Mouse (Mus musculus) lung, postnatal 36 days (tissue): ENCODE measurements around the gene Flt1.

Experiments used
- DNase-seq: peaks from one replicate; pipeline ENCODE4 v3.0.0; 2022; ENCODE audit warnings: mixed read lengths

Gene Flt1

DNA sequence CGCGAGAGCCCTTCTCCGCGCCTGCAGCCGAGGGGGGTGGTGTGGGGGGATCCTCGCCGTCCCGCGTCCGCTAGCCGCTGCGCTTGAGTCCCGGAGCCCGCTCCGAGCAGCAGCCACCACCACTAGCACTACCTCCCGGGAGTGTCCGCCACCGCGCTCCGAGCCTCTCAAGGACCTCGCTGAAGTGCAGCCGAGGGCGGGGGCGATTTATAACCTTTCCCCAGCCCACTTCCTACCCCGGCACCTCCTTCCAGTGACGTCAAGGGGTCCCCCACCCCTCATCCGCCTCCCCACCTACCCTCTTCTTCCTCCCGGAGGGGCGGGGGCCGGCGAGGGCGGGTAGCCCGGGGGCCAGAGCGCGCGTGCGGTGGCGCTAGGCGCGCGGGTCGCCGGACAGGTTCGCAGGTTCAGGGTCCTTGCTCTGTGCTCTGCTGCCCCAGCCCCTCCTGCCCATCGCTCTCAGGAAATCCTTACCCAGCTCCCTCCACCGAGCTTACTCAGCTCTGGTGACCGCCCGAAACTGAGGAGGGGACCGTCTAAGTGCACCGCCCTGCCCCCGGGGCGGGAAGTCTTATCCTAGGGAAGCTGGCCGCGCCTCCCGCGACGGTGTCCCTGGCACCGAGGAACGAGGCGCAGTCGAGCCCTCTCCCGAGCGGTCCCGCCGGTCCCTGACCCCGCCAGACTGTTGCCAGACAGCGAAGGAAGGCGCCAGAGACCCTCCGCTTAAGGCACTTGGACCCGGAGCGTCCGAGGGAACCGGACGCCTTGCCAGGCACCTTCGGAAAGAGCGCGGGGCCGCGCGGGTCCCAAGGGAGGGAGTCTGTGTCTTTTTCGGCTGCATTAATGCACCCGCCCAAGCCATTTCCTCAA is at the start of gene Flt1:
TSS of gene Flt1 (minus strand) at position 181 of the 870 bp plus-strand sequence.
- peak; percentile 88 for DNase-seq

DNA sequence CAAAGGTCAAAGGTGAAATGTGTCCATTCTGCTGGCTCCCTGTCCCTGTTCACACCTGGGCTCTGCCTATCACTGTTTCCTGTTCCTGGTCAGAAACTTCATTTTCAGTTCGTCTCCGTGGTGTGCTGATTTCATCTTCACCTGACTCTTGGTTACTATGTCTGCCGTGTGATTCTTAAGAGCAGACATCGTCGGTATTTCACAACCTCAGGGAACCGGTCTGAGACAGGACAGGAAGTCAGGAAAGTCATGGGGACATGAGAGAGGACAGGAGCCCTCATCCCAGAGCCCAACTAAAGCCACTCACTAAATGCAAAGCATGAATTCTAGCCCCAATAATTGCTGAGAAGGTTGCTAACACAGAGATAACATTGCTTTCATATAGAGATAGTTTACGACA is 49.4 kb upstream of the Flt1 start:
- no peak for DNase-seq

DNA sequence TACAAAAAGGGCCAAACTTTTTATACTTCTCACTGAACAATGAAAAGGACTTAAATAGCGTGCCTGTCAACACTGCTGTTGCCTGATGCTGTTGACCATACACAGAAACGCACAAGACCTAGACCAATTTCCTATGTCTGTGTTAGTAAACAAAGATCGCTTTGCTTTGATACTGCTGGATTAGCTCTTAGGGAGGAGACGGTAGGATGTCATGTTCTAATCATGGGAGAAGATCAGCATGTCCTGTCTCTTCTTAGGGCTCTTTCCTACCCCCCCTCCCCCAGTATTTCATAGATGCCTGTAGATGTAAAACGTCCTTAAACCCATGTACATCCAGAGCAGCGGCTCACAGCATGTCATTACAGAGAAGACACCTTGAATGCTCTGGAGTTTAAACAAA is 44.1 kb upstream of the Flt1 start:
- peak; percentile 38 for DNase-seq

DNA sequence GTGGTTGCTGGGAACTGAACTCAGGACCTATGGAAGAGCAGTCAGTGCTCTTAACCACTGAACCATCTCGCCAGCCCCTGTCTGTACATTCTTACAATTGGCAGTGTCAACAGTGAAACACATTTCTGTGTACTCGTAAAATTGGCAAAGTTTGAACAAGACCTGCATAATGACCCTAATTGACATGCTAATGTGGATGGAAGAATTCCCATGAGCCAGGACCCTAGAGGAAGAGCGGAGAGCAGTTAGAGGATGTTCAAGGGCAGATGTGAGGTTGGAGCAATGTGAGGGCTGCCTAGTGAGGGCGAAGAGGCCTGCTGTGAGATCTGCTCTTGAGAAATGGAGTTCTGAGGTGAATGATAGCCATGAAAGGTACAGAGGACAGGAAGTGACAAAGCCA is 38.2 kb upstream of the Flt1 start:
- no peak for DNase-seq

DNA sequence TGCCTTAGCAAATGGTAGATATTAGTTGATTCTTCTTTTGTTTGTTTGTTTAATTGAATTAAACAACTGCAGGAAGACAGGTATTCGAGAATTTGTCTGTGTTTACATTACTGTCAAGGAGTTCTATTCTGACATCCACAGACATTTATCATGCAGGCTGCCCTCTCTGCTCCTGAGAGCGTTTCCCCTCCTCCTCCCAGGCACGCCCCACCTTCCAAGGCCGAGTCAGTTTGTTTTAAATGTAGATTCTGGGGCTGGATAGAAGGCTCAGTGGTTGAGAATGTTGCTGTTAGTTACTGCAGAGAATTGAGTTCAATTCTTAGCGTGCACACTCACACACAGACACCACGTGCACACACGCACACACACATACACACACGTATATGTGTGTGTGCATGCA is 36.2 kb upstream of the Flt1 start:
- no peak for DNase-seq

DNA sequence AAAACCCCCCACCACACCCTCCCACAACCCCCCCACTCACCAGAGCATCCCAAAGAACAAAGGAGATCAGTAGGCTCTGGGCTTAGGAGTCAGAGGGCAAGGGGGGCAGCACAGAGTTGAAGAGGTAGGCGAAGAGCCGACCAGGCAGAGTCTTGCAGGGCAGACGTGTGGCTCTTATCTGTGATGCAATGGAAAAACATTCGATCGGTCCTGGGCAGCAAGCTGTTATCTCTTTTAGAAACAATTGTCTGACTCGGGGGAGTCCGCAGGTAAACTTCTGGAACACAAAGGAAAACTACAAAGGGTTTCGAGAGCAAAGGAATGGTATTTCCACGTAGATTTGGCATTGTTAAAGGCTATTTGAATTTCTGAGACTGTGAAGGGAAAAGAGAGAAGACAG is 35.5 kb upstream of the Flt1 start:
- DNase-seq = no peak

DNA sequence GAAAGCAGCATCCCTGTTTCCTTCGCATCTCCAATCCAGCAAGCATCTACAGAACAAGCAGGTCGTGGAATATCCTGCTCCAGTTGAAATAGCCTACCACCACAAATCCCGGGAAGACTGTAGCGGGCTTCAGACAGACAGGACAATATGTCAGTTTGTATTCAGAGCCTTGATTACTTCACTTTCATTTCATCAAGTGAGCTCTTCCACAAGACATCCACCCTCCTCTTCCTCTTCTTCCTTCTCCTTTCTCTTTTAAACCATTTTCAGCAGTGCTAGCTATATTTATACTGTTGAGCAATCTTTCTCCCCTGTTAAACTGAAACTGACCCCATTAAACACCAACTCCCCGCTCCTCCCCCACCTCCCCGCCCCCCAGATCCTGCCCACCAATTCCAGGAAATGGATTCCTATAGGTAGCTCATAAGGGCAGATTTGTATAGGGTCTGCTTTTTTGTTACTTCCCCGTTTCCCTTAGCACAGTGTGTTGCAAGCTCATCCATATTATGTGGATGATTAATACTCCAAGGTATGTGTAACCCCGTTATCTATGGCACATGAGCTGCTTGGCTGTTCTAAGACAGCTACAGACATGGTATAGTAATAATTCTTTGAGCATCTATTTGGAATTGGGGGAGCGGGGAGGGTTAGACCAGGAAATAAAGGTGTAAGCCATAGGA is 33.0 kb upstream of the Flt1 start:
- DNase-seq = no peak

DNA sequence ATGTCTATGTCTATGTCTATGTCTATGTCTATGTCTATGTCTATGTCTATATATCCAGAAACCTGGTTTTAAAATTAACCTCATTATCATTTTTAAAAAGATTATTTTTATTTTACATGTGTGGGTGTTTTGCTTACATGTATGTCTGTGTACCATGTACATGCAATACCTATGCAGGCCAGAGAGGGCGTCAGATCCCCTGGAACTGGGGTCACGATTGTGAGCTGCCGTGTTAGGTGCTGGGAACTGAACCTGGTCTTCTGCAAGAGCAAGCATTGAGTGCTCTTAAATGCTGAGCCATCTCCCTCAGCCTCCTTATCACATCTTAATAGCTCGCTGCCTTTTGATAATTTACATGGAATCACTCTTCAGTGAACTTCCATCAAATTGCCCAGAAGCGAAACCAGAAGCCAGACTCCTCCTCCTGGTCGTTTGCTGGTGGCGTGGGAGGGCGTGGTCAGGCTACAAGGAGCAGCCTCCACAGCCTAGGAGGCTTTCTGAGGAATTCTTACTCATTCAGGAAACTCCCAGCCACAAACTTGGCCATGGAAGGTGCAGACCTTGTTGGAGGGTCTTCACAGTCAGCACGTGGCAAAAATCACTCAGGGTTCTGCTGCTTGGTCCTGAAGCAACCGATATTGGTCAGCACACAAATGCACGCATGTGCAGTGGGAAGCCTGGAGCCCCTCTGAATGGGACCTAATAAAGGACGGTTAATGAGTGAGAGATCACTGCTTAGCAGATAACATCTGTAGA is 32.2 kb upstream of the Flt1 start:
- DNase-seq = peak; percentile 80

DNA sequence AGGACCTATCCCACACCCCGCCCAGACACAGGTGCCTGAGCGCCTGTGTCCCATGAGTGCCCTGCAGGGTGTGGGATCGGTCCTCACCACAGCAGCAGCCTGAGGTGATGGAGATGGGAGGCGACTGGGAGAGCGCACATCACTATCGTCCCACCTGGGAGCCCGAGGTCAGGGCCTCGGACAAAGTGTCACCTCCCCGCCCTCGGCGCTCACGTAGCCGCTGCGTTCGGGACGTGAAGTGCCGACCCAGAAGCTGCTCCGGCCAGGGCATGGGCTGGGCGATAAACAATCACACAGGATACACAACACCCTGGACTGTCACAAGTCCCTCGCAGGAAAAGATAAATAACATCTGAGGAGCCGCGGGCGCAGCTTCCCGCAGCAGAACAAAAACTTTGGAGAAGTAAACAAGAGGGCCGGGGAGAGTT is 27.1 kb upstream of the Flt1 start:
- DNase-seq = peak; percentile 71

DNA sequence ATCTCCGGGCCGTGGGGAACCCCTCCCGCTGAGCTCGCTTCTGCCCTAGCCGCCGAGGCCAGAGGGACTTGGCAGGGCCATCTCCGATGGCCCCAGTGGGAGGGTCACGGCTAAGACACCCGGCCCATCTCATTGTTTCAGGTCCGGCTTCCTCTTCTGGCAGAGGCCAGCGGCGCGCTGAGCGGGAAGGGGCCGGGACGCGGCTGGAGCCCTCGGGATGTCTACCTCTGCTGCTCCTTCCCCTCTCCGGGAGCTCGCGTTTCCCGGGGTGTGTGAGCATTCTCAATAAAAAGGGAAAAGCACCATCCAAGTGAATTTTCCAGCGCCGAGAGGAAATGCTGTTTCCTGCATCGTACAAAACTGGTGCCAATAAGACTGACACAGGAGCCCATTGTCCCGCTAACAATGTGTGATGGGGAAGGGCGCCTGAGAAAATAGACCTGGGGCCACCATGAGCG is 25.9 kb upstream of the Flt1 start:
- peak; percentile 81 for DNase-seq

DNA sequence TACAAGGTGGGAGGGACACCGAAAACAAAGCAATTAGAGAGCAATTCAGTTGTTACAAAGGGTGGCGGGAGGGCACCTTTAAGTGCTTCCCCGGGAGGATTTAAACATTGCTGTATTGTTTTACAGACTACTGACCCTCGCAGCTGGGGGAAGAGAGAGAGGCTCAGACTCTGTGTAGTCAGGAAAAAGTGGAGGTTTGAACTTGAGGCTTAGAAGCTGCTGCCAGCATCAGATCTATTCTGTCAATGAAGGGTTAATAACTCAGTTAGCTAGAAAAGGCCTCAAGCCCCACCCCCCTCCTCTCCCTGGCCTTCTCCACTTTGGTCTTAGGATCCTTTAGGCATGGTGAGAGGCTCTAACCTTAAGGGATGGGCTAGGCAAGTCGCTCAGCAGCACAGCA is 24.2 kb upstream of the Flt1 start:
- DNase-seq = no peak

DNA sequence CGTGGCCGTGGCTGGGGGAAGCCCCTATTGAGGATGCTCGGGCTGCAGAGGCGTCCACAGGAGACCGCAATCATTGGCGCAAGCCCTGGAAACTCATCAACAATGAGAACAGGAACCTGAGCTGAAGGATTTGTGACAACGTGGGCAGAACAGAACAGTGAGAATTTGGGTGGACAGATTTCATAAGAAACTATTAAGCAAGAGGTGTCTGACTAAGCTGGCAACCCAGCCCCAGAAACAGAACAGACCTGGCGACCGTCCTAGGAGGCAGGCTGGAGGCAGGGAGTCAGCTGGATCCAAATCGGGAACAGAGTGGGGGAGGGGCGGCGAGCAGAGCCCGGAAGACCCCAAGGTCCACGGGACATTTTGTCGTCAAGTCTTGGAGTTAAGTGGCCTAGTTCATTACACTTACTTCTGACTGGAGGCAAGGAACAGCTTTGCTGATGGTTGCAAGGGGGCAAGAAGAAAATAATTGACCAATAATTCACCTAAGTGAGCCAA is 22.3 kb upstream of the Flt1 start:
- DNase-seq = peak; percentile 72

DNA sequence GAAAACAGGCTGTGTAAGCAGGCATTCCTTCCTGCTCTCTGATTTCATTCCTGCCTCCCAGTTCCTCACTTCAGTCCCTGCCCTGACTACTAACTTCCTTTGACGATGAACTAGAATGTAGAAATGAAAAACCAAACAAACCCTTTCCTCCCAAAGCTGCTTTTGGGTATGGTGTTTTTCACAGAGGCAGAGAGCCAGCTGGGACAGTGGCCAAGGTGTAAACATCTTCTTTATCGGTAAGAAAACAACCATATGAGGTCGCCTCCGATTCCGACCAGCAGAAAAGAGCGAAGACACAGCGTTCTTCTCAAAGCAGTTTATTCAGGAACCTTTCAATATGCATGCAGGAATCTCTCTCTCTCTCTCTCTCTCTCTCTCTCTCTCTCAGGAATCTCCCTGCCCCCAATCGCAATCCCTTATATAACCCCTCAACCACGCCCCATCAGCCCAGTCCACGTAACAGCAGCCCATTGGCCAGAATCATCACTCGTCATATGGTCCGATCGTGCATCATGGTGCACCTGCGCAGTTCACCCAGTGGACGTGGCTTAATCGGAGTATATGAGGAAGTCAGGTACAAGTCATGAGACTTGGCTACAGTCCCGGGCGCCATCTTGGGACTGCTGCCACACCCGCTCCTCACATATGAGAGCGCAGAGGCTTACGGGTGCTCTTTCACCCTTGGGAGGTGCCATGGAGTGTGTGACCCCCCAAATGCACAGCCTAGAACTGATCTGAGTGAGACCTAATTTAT is 19.3 kb upstream of the Flt1 start:
- peak; percentile 63 for DNase-seq

DNA sequence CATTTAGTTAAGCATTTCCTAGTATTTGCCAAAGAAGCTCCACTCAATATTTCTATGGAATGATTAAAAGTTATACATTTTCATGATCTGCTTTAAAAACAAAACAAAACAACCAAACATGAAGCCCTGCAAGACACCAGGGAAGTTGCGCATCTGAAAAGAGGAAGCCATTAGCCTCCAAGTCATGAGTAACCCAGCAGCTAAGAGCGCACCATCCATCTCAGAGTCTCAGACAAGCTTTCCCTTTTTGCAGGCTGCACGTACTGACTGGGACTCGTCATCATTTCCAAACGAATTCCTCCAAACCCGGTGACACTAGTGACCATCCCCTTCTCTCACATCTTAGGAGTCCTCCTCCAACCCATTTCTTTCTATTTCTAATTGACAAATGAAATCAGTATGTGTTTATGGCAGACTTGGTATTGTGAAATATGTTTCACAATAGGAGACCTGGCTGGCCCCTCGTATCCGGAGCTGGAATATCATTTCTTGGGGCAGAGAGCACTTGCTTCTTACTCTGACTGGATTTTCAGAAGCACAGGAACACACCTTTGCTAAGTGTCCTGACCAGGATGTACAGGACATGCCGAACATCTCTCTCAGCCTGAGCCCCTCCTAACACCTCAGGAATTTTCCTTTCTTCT is 16.8 kb upstream of the Flt1 start:
- DNase-seq = no peak

DNA sequence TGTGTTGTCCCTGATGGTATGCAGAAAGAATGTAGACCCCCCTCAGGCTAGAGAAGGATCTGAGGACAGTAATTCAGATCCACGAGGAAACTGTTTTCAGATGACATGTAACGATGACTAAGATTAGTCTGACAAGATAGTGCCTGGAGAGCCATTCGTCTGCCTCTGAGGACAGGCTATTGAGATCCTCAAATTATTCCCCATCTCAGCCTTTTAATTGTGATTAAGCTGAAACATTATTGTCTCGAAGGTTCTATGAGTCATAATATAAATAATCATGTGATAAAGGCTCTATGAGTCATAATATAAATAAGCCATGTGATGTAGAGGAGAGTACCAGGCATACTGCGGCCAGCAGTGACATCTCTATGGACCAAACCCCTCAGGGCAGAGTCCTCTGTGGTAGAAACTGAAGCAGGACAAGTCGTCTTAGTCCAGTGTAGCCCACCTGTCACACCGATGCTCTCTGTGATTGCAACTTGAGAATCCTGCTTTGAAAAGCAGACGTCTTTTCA is 11.0 kb upstream of the Flt1 start:
- no peak for DNase-seq

DNA sequence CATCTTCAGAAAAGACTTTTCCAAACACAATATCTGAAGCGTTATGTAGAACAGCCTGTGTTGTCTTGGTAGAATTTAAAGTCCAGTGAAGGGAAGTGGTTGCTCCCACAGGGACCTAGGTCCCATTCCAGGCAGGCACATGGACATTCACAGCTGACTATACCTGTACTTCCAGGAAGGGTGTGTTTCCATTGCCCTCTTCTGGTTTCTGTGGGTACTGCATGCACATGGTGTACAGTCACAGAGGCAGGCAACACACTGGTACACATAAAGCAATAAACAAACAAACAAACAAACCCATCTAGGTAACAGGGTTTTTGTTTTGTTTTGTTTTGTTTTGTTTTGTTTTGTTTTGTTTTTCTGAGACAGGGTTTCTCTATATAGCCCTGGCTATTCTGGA is 7.9 kb upstream of the Flt1 start:
- peak; percentile 34 for DNase-seq

DNA sequence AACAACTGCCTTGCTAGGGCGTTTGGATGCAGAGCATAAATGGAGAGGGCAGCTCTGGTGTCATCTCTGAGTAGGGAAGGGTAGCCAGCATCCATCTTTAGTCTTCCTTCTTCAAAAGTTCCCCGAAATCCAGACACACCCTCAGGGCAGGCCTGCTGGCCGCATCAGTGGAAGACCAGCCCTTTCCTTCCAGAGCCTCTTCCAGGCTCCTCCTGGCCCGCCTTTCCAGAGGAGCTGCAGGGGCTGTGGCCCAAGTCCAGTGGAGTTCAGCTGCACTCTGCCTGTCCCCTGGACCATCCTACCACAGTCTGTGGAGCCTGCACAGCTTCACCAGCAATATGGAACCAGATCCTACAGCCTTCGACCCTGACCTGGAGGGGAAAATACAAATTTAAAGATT is 7.1 kb upstream of the Flt1 start:
- DNase-seq = peak; percentile 32

DNA sequence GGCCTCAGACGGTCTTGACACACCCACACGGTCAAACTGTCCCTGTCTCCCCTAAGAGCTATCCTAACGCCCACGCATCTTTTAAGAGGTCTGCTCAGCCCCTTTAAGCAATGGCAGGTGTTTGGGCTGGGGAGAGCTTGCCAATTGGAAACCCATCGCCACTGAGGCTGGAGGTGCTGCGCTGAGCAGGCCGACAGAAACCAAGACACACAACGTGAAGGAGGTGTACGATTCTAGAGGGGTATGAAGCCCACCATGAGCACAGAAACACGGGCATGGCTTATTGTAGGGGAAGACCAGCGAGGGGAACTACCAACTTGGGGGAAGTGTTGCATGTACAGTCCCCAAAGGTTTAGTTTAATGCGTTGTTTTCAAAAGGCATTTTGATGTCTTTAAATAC is 1.7 kb upstream of the Flt1 start:
- no peak for DNase-seq

DNA sequence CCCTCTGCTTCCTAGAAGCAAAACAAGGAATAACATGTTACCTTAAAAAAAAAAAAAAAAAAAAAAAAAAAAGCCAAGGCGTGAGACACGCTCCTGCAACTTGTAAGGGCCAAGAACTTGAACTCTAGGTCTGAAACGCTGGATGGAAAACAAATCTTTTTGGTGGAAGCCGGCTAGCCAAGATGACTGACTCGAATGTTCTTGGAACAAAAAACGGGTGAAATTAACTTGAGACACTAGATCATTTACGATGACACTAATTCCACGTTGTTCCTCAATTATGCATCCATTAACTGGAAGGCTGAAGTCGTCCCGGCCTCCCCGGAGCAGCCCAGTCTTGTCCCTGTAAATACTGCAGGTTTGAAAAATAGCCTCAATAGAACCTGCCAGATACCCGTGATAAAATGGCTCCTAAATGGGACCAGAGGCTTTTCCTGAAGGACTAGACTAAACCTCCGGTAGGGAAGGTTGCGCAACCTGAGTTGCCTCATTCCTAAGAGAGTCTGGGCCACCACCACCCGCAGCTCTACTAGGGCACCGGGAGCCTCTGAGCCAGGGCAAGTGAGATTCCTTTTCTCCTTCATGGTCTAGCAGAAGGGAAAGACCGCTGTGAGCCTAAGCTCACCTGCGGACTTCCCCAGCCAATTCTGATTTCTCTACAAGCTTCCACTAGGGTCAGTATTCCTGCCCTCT is 1.0 kb upstream of the Flt1 start:
- DNase-seq = peak; percentile 63

DNA sequence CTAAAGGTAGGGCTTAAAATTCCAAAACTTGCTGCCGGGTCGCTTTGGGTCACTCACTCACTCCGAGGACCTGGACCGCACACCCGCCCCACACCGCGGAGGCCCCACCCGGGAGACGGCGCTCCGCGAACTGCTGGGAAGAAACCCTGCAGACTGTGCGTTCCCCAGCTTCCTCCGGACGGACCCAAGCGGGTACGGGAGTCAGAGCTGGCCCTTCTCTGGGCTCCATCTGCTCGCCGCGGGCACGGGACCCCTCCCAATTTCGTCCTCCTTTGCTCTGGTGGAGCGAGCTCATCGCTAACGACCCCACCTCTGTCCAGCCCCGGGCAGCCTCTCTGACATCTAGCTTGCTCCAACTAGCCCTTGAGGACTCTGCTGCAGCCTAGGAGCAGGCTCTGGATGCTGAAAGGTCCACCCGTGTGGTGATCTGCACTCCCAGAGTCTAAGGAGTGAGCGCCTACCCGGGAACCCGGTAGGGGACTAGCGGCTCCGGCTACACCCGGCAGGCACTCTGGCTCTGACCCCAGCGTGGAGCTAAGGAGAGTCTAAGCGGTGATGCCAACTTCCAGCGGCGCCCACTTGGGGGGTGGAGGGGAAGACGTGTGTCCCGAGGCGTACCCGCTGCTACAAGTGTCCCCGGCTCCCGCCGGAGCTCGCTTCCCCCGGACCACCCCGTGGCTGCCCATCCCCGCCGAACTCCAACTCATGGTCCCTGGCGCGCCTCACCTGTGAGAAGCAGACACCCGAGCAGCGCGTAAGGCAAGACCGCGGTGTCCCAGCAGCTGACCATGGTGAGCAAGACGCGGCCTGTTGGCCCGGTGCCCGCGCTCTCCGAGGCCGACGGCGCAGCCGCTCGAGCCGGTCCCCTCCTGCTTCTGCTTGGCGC is 623 bp downstream of the Flt1 start:
- peak; percentile 68 for DNase-seq
